Mouse (Mus musculus) E14TG2a.4 (cell line): ENCODE data around the gene Rnpc3.
"Not testable (repeated sequence)": the region's sequence is repeated elsewhere in the genome, so short reads cannot be mapped to it uniquely, and the experiment has no call there.

Experiments used
- H3K27me3 ChIP-seq: 2 replicates; pipeline ENCODE4 v1.6.1; 2014; ENCODE audit warnings: low read length, control low read depth; ENCODE audit not compliant: insufficient read depth
- H3K36me3 ChIP-seq: 2 replicates; pipeline ENCODE4 v1.6.1; 2014; ENCODE audit warnings: low read length, control low read depth; ENCODE audit not compliant: insufficient read depth
- H3K4me1 ChIP-seq: replicated peaks from 2 replicates; pipeline ENCODE4 v1.6.1; 2014; ENCODE audit warnings: low read depth, low read length, control low read depth
- H3K4me3 ChIP-seq: replicated peaks from 2 replicates; pipeline ENCODE4 v1.5.1; 2014; ENCODE audit warnings: mild to moderate bottlenecking, low read length
- H3K9me3 ChIP-seq: 2 replicates; pipeline ENCODE4 v1.6.1; 2014; ENCODE audit warnings: low read length, control low read depth
- CTCF ChIP-seq: conservative IDR thresholded peaks from 2 replicates; pipeline ENCODE4 v1.5.1; 2014; ENCODE audit warnings: low read length
- NANOG ChIP-seq: IDR thresholded peaks from 2 replicates; pipeline ENCODE4 v1.6.1; 2014; ENCODE audit warnings: borderline replicate concordance, low read length, mixed read lengths
- POU5F1 ChIP-seq: IDR thresholded peaks from 2 replicates; pipeline ENCODE4 v1.6.1; 2014; ENCODE audit warnings: low read length, borderline replicate concordance

Gene Rnpc3

GRCm38 (mm10) chr3:113629606-113630359 lies at the start of gene Rnpc3:
Rnpc3 (minus strand) TSS chr3:113630149.
- TF ChIP-seq NANOG (no peak), CTCF (no peak), POU5F1 (no peak)
- peaks cover 11% of the 10 kb centered on the region for H3K4me1 ChIP-seq

DNA sequence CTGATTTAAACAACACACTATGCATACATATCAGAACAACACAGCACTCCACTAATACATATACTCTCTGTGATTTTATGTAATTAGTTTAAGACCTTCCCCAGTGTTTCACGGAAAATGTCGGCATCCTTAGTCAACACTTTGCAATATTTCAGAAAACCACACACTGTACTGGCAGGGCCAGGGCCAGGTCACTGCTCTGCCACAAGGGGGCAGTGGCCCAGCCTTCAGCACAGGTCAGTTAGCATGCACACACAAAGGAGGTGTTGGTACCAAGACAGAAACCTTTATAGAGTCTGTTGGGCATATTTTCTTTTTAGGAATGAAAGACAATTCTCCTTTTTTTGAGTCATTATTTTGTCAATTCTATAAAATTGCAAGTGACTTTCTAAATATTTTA lies 27.0 kb upstream of the Rnpc3 start:
- Histone ChIP-seq H3K27me3 (no peaks in the 10 kb centered on the region), H3K4me3 (no peak overlapping the region), H3K36me3 (no peaks in the 10 kb centered on the region), H3K4me1 (peaks cover 13% of the 10 kb centered on the region), H3K9me3 (0 out of 2 replicates have a peak, but pooled peaks cover 4% of the 10 kb centered on the region)
- peak; percentile 82 for TF ChIP-seq CTCF
- no peak for TF ChIP-seq POU5F1
- no peak for TF ChIP-seq NANOG

More at GRCm38 (mm10) chr3:113629606-113630359, at the start of gene Rnpc3:
- Histone ChIP-seq H3K4me3 (peak within 1 kb of the TSS; percentile 91), H3K9me3 (no peaks in the 10 kb centered on the region), H3K36me3 (peaks cover 27% of the 10 kb centered on the region), H3K27me3 (no peaks in the 10 kb centered on the region)

DNA sequence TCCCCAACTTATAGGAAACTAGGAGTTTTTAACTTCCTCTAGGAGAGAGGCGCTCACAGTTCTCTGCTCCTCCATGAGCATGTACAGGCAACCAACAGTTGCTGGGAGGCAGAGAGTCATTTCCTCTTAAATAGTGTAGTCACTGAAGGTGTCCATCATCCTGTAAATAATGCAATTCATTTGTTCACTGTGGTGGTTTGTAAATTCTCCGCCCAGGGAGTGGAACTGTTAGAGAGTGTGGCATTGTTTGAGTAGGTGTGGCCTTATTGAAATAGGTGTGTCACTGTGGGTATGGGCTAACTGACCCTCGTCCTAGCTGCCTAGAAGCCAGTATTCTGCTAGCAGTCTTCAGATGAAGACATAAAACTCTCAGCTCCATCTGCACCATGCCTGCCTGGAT lies 24.4 kb upstream of the Rnpc3 start:
- Histone ChIP-seq H3K4me3 (no peak overlapping the region), H3K4me1 (peaks cover 13% of the 10 kb centered on the region), H3K9me3 (0 out of 2 replicates have a peak, but pooled peaks cover 4% of the 10 kb centered on the region), H3K36me3 (no peaks in the 10 kb centered on the region), H3K27me3 (no peaks in the 10 kb centered on the region)
- no peak for TF ChIP-seq CTCF
- TF ChIP-seq NANOG = no peak
- TF ChIP-seq POU5F1 = no peak

GRCm38 (mm10) chr3:113651386-113651785 lies 21.4 kb upstream of the Rnpc3 start:
- not testable (repeated sequence) for H3K36me3 ChIP-seq

DNA sequence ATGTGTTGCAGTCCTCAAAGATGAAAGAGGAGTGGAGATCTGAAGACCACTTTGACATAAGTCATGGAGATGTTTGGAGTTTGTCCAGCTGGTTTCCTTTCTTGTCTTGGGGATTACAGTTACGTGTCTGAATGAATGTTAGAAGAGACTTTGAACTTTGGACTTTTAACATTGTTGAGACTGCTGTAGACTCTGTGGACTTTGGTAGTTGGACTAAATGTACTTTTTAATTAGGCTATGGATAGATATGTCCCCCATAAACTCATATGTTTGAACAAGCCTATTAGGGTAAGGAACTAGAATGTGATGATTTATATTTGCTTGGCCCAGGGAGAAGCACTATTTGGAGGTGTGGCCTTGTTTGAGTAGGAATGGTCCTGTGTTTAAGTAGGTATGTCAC lies 9.6 kb upstream of the Rnpc3 start:
- no peaks in the 10 kb centered on the region for H3K36me3 ChIP-seq
- H3K27me3 ChIP-seq = no peaks in the 10 kb centered on the region
- H3K4me3 ChIP-seq = no peak overlapping the region
- TF ChIP-seq CTCF = no peak
- no peak for TF ChIP-seq POU5F1
- TF ChIP-seq NANOG = no peak
- no peaks in the 10 kb centered on the region for H3K4me1 ChIP-seq
- H3K9me3 ChIP-seq = no peaks in the 10 kb centered on the region

More at GRCm38 (mm10) chr3:113651386-113651785, 21.4 kb upstream of the Rnpc3 start:
- not testable (repeated sequence) for H3K4me3 ChIP-seq, H3K27me3 ChIP-seq, H3K9me3 ChIP-seq
- H3K4me1 ChIP-seq = peaks cover 13% of the 10 kb centered on the region
- peak; percentile 22; the same call in 1 of the 2 replicates for TF ChIP-seq CTCF

DNA sequence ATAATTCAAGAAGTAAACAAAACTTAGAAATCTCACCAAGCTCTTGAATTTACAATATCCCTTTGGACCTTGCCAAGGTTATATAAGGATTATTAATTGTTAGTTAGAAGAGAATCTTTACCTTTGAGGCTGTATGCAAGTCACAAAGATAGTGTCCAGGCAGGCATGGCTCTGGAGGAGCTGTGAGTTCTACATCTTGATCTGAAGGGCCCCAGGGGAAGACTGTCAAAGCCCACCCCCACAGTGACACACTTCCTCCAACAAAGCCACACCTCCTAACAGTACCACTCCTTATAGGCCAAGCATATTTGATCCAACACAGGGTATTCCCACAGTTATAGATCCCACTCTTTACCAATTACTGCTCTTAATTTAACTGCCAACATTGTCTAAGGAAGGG lies 4.3 kb upstream of the Rnpc3 start:
- no peak overlapping the region for H3K4me3 ChIP-seq
- TF ChIP-seq CTCF (no peak), NANOG (no peak), POU5F1 (no peak)
- H3K9me3 ChIP-seq = no peaks in the 10 kb centered on the region
- no peaks in the 10 kb centered on the region for H3K27me3 ChIP-seq
- peaks cover 11% of the 10 kb centered on the region for H3K4me1 ChIP-seq
- no peaks in the 10 kb centered on the region for H3K36me3 ChIP-seq

GRCm38 (mm10) chr3:113631611-113632010 lies 1.7 kb upstream of the Rnpc3 start:
- TF ChIP-seq NANOG (no peak), CTCF (no peak), POU5F1 (no peak)

DNA sequence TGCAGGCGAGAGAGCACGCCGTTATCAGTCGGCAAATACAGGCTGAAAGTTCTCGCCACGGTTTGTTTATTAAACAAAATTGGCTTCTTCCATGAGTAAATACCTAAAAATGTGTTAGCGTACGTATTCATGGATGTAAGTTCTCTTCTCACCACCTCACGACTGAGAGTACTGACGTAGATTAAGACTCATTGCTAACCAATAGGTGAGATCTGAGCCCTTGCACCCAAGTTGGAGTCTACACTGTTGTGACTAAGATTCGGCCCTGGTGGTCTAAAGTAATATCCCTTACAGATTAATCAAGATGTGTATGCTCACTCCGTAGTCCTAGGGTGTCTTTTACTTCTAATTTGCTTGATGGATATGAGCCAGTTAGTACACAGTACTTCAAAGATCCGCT lies 615 bp upstream of the Rnpc3 start:
- no peaks in the 10 kb centered on the region for H3K9me3 ChIP-seq
- TF ChIP-seq NANOG (no peak), POU5F1 (no peak), CTCF (no peak)
- peak overlapping the region; percentile 91 for H3K4me3 ChIP-seq
- no peaks in the 10 kb centered on the region for H3K27me3 ChIP-seq
- H3K36me3 ChIP-seq = peaks cover 21% of the 10 kb centered on the region
- H3K4me1 ChIP-seq = peaks cover 11% of the 10 kb centered on the region

More at GRCm38 (mm10) chr3:113631611-113632010, 1.7 kb upstream of the Rnpc3 start:
- peaks cover 11% of the 10 kb centered on the region for H3K4me1 ChIP-seq
- peaks cover 13% of the 10 kb centered on the region for H3K36me3 ChIP-seq
- no peaks in the 10 kb centered on the region for H3K9me3 ChIP-seq
- 0 out of 2 replicates have a peak overlapping the region, but pooled peaks have one; percentile 91 for H3K4me3 ChIP-seq
- no peaks in the 10 kb centered on the region for H3K27me3 ChIP-seq
